Mouse (Mus musculus) adrenal gland, adult 2 months (tissue): ENCODE data around the gene 9230104L09Rik. TPM values are rescaled to one million over a fixed set of nuclear protein-coding genes. Genes with fewer than 3 reads are reported as not detected.
A peak's percentile ranks its signal among the peaks of the same experiment; 100 is the strongest.

ENCODE experiments used
- DNase-seq: peaks from one replicate; pipeline ENCODE4 v3.0.0; 2021
- polyA plus RNA-seq: library from polyadenylated mRNA; depleted of rRNA; stranded (reverse); fragments of >200 nt; gene quantifications from 2 replicates; pipeline ENCODE4 v1.2.3, GENCODE M21; 2012; rRNA removed
- total RNA-seq, 2 experiments: library from RNA; stranded (reverse); gene quantifications; 2 replicates each; pipeline ENCODE4 v1.2.3; 2021

The 9230104L09Rik gene
- total and polyA plus RNA-seq, 3 experiments: 1.7 TPM; not detected in 2

GRCm38 (mm10) chr2:148856630-148857400 lies 8.0 kb downstream of the 9230104L09Rik start:
- no peak for DNase-seq

GRCm38 (mm10) chr2:148851116-148851906 lies 13.5 kb downstream of the 9230104L09Rik start:
- peak; percentile 83 for DNase-seq

GRCm38 (mm10) chr2:148839224-148839623 lies 25.6 kb downstream of the 9230104L09Rik start:
- DNase-seq: no peak

- DNase-seq: no peak
Measured at GRCm38 (mm10) chr2:148838075-148838777, 26.6 kb downstream of the 9230104L09Rik start.

- DNase-seq: no peak
Measured at GRCm38 (mm10) chr2:148834912-148835311, 29.9 kb downstream of the 9230104L09Rik start, which contains the start of gene Cst9. Cst9 (plus strand) TSS chr2:148835147.

- no peak for DNase-seq
Measured at GRCm38 (mm10) chr2:148825986-148826385, 38.9 kb downstream of the 9230104L09Rik start.

- no peak for DNase-seq
Measured at GRCm38 (mm10) chr2:148819909-148820308, 44.9 kb downstream of the 9230104L09Rik start, which contains the start of gene Cst13. Cst13 (plus strand) TSS chr2:148820081.

- peak; percentile 20 for DNase-seq
Measured at GRCm38 (mm10) chr2:148806696-148807095, 58.1 kb downstream of the 9230104L09Rik start.

- peak; percentile 18 for DNase-seq
Measured at GRCm38 (mm10) chr2:148801491-148801921, 63.3 kb downstream of the 9230104L09Rik start.

- peak; percentile 20 for DNase-seq
Measured at GRCm38 (mm10) chr2:148798485-148798884, 66.4 kb downstream of the 9230104L09Rik start, which contains the start of gene Cst8. Cst8 (plus strand) TSS chr2:148798785.

Other genes with a start within 250 kb of the 9230104L09Rik start
- gene Nxt1, start 192.4 kb downstream of the 9230104L09Rik start, total RNA-seq: 10 to 100 TPM; 15.8 to 20.6 TPM
- gene Nxt1, start 192.4 kb downstream of the 9230104L09Rik start, polyA plus RNA-seq: 10.9 and 11.1 TPM in 2 replicates
- 10 to 100 TPM; 26.8 to 31.7 TPM for gene Gzf1, start 184.0 kb downstream of the 9230104L09Rik start, total RNA-seq
- gene Gzf1, start 184.0 kb downstream of the 9230104L09Rik start, polyA plus RNA-seq: 7.7 and 10.5 TPM in 2 replicates
- gene Napb, start 132.6 kb downstream of the 9230104L09Rik start, total RNA-seq: 1 to 10 TPM; 4.8 to 5.1 TPM
- 0.49 and 0.61 TPM in 2 replicates for gene Napb, start 132.6 kb downstream of the 9230104L09Rik start, polyA plus RNA-seq
- under 1 TPM in 1 of 2 experiments, not detected in 1; 0.62 TPM for gene Cstl1, start 114.7 kb downstream of the 9230104L09Rik start, total RNA-seq
- not detected in 2 replicates for gene Cstl1, start 114.7 kb downstream of the 9230104L09Rik start, polyA plus RNA-seq
- not detected for gene Cst11, start 93.5 kb downstream of the 9230104L09Rik start, total RNA-seq
- gene Cst11, start 93.5 kb downstream of the 9230104L09Rik start, polyA plus RNA-seq: not detected in 2 replicates
- gene 8030411F24Rik, start 83.0 kb downstream of the 9230104L09Rik start, total RNA-seq: not detected
- not detected in 2 replicates for gene 8030411F24Rik, start 83.0 kb downstream of the 9230104L09Rik start, polyA plus RNA-seq
- gene Cst12, start 75.7 kb downstream of the 9230104L09Rik start, total RNA-seq: not detected
- not detected in 2 replicates for gene Cst12, start 75.7 kb downstream of the 9230104L09Rik start, polyA plus RNA-seq
- 10 to 100 TPM in 1 of 2 experiments, 1 to 10 TPM in 1; 7.7 to 81.2 TPM for gene Cst8, start 66.3 kb downstream of the 9230104L09Rik start, total RNA-seq
- 1.7 and 2.1 TPM in 2 replicates for gene Cst8, start 66.3 kb downstream of the 9230104L09Rik start, polyA plus RNA-seq
- not detected for gene Cst13, start 45.0 kb downstream of the 9230104L09Rik start, total RNA-seq
- not detected in 2 replicates for gene Cst13, start 45.0 kb downstream of the 9230104L09Rik start, polyA plus RNA-seq
- not detected for gene Cst9, start 29.9 kb downstream of the 9230104L09Rik start, total RNA-seq
- not detected in 2 replicates for gene Cst9, start 29.9 kb downstream of the 9230104L09Rik start, polyA plus RNA-seq
- 1,000 to 10,000 TPM in 1 of 2 experiments, 100 to 1,000 TPM in 1; 994 to 1,003 TPM for gene Cst3, start 10.7 kb upstream of the 9230104L09Rik start, total RNA-seq
- 1,344 and 1,354 TPM in 2 replicates for gene Cst3, start 10.7 kb upstream of the 9230104L09Rik start, polyA plus RNA-seq
- not detected for gene Gm1330, start 138.2 kb upstream of the 9230104L09Rik start, total RNA-seq
- not detected in 2 replicates for gene Gm1330, start 138.2 kb upstream of the 9230104L09Rik start, polyA plus RNA-seq
- not detected for gene Gm10750, start 152.2 kb upstream of the 9230104L09Rik start, total RNA-seq
- not detected in 2 replicates for gene Gm10750, start 152.2 kb upstream of the 9230104L09Rik start, polyA plus RNA-seq